Mouse (Mus musculus): ENCODE measurements around the gene Tgif1. TPM values are rescaled to one million over a fixed set of nuclear protein-coding genes. Genes with fewer than 3 reads are reported as not detected.

The Tgif1 gene
- polyA plus RNA-seq, 1 experiment, result 20.7 TPM

DNA sequence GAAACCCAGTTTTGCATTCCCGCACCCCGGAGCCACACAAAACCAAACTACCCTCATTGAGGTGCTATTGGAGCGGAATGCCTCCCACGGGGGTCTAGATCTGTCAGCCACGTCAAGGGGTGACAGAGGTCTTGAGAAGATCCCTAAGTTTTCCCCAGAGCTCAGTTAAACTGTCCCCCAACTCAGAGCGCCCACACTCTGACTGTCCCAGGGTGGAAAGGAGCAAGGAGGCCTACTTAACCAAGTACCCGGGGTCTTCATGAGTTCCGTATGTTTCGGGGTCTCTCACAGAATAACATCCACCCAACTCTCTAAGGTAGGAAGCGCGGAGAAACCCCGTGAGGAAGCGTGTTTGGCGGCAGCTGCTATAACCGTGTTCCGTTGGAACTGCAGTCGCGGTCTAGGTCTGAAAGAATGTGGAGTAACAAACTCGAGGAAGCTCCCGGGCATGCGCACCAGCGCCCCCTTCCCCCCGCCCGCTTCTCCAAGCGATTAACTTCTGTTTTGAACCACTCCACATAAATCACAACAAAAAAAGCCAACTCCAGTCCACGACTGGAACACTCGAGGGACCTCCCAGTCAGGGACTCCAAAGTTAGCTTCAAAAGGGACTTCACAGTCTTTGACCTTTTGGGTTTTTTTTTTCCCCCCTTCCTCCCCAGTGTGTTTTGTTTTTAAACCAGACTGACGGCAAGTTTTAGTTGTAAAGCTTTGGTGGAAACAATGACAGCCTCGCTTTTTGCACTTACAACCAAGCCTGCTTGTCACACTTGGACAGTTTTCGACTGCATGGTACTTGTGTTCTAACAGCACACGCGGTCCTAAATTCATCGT, 3.7 kb downstream of the Tgif1 start:
- TF ChIP-seq CTCF (conservative IDR thresholded peaks at IDR 0.05; ENCODE audit: insufficient read depth, insufficient read length, low read depth, low read length) (no peak), POLR2A (IDR thresholded peaks at IDR 0.05; ENCODE audit: low read depth, low read length) (peak; percentile 67)
- Histone ChIP-seq H3K27me3 (replicated peaks; ENCODE audit: control insufficient read depth, insufficient read depth, low read length) (no peaks in the 10 kb centered on the region), H3K4me3 (ENCODE audit: insufficient read depth, low read depth, low read length) (peak overlapping the region; percentile 92), H3K4me1 (ENCODE audit: control insufficient read depth, insufficient read depth, low read length) (peaks cover 24% of the 10 kb centered on the region), H3K27ac (ENCODE audit: insufficient read depth, low read depth, low read length) (peak overlapping the region; percentile 99), H3K36me3 (ENCODE audit: control insufficient read depth, insufficient read depth, low read length) (no peaks in the 10 kb centered on the region; the same call in 1 of the 2 replicates)
- DNase-seq, result peak; percentile 98
- WGBS, result under 1% methylated on average over 33 of the region's 33 CpGs

- Histone ChIP-seq H3K36me3 (ENCODE audit: control insufficient read depth, insufficient read depth, low read length) (no peaks in the 10 kb centered on the region; the same call in 1 of the 2 replicates), H3K27me3 (replicated peaks; ENCODE audit: control insufficient read depth, insufficient read depth, low read length) (no peaks in the 10 kb centered on the region), H3K4me1 (ENCODE audit: control insufficient read depth, insufficient read depth, low read length) (peaks cover 20% of the 10 kb centered on the region), H3K4me3 (ENCODE audit: insufficient read depth, low read depth, low read length) (peak overlapping the region; percentile 92), H3K27ac (ENCODE audit: insufficient read depth, low read depth, low read length) (peak overlapping the region; percentile 99)
- DNase-seq, result peak; percentile 63
- TF ChIP-seq POLR2A (IDR thresholded peaks at IDR 0.05; ENCODE audit: low read depth, low read length) (no peak), CTCF (conservative IDR thresholded peaks at IDR 0.05; ENCODE audit: insufficient read depth, insufficient read length, low read depth, low read length) (no peak)
- WGBS, result 3% methylated on average over 23 of the region's 23 CpGs
These were observed 4.6 kb downstream of the Tgif1 start for GRCm38 (mm10) chr17:70848511-70849398.

DNA sequence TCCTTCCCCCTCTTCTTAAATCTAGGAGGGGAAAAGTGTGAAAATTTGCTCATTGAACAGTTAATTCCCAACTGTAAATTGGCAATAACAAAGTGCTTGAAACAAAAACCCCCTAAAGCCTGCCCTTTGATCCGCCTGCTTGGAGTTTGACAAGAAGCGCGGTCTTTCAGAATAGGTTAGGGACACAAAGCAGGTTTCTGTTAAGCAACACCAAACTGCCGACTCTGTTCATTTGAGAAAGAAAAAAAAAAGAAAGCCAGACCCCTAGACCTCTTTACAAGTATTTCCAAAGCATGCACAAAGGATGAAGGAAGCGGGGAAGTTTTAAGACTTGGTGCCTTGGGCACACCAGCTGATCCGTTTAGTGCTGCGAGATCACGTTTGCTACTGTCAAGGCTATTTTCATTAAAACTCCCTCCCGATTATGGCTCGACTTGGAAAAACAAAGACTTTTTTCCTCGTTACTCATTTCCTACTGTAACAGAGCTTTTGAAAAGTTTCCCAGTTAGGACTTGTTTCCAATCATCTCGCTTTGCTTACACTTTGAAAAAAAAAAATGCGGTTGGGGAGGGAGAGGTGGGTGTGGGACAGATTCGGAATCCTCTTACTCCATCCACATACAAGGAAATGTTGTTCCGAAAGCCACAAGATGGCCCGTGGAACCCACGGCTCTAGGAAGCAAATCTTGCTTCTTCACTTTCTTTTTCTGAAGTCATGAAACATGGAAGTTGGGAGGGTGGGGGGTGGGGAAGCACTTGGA, 5.4 kb downstream of the Tgif1 start:
- Histone ChIP-seq H3K27ac (ENCODE audit: insufficient read depth, low read depth, low read length) (peak overlapping the region; percentile 99), H3K36me3 (ENCODE audit: control insufficient read depth, insufficient read depth, low read length) (no peaks in the 10 kb centered on the region; the same call in 1 of the 2 replicates), H3K27me3 (replicated peaks; ENCODE audit: control insufficient read depth, insufficient read depth, low read length) (no peaks in the 10 kb centered on the region), H3K4me1 (ENCODE audit: control insufficient read depth, insufficient read depth, low read length) (peaks cover 23% of the 10 kb centered on the region), H3K4me3 (ENCODE audit: insufficient read depth, low read depth, low read length) (peak overlapping the region; percentile 92)
- 1% methylated on average over 17 of the region's 17 CpGs for WGBS
- TF ChIP-seq POLR2A (IDR thresholded peaks at IDR 0.05; ENCODE audit: low read depth, low read length), result no peak
- no peak for TF ChIP-seq CTCF (conservative IDR thresholded peaks at IDR 0.05; ENCODE audit: insufficient read depth, insufficient read length, low read depth, low read length)
- peak; percentile 60 for DNase-seq

DNA sequence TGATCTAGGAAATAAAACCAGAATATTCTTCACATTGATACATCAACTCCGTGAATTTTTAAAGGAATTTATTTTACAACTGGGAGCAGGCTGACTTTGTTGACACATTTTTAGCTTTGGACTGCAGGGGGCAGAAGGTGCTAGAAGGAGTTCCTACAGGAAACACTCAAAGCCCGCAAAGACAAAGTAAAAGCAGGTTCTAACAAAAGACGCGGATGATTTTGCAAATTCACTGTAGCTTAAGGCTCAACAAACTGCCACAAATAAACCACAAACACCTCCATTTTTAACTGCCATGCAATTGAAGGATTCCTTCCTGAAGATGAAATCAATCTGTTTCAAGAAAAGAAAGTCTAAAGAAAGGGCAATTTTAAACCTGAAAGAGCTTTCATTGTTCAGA, 6.3 kb downstream of the Tgif1 start:
- DNase-seq, result peak; percentile 77
- no peak overlapping the region for H3K27ac ChIP-seq (ENCODE audit: insufficient read depth, low read depth, low read length)

DNA sequence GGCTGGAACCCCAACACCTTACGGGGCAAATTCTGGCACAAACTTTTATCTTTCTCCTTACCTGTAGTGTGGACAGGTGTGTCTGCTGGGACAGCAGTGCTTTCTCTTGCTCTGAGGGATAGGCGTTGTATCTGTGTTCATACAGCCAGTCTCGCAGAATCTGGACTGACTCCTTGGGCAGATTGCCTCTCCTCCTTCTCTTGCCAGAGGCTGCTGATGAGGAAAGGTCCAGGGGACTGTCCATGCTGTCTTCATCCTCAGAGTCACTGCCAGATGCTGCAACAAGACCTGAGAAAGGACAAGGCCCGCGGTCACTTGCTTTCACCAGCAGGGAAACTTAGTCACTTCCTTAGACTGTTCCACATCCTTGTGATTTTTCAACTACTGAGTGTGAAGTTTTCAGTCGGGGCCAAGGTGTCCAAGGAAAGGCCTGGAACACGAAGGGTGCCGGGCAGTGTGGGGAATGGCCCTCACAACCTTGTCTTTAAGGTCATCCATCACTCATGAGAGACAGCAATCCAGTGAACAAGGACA, 7.2 kb downstream of the Tgif1 start:
- peaks cover 23% of the 10 kb centered on the region for H3K4me1 ChIP-seq (ENCODE audit: control insufficient read depth, insufficient read depth, low read length)
- DNase-seq, result peak; percentile 24
- peak overlapping the region; percentile 29; the same call in 1 of the 2 replicates for H3K27ac ChIP-seq (ENCODE audit: insufficient read depth, low read depth, low read length)
- H3K36me3 ChIP-seq (ENCODE audit: control insufficient read depth, insufficient read depth, low read length), result no peaks in the 10 kb centered on the region; the same call in 1 of the 2 replicates
- H3K27me3 ChIP-seq (replicated peaks; ENCODE audit: control insufficient read depth, insufficient read depth, low read length), result no peaks in the 10 kb centered on the region
- no peak overlapping the region for H3K4me3 ChIP-seq (ENCODE audit: insufficient read depth, low read depth, low read length)
- 38% methylated on average over 8 of the region's 8 CpGs for WGBS
- TF ChIP-seq POLR2A (IDR thresholded peaks at IDR 0.05; ENCODE audit: low read depth, low read length), result no peak
- TF ChIP-seq CTCF (conservative IDR thresholded peaks at IDR 0.05; ENCODE audit: insufficient read depth, insufficient read length, low read depth, low read length), result no peak

More for the DNA sequence above, 6.3 kb downstream of the Tgif1 start:
- Histone ChIP-seq H3K4me3 (ENCODE audit: insufficient read depth, low read depth, low read length) (no peak overlapping the region), H3K36me3 (ENCODE audit: control insufficient read depth, insufficient read depth, low read length) (no peaks in the 10 kb centered on the region; the same call in 1 of the 2 replicates), H3K27me3 (replicated peaks; ENCODE audit: control insufficient read depth, insufficient read depth, low read length) (no peaks in the 10 kb centered on the region), H3K4me1 (ENCODE audit: control insufficient read depth, insufficient read depth, low read length) (peaks cover 23% of the 10 kb centered on the region)
- WGBS, result 2% methylated on average over 4 of the region's 4 CpGs
- TF ChIP-seq POLR2A (IDR thresholded peaks at IDR 0.05; ENCODE audit: low read depth, low read length) (no peak), CTCF (conservative IDR thresholded peaks at IDR 0.05; ENCODE audit: insufficient read depth, insufficient read length, low read depth, low read length) (peak; percentile 42)

DNA sequence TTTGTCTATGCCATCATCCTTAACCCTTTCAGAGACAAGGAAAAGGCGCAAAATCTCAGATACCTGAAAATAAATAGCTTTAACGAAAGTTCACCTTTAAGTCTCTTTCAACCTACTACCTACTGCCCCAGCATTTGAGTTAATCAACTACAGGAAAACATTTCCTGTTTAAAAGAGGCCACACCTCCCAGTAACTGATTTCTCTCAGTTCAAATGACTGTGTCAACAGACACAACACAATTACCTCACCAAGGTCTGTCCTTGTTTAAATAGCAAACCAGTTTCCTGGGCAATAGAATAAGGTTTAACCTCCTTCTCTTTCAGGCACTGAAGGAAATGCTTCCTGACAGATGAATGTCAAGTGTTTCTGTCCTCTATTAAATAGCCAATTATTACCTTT, 7.8 kb downstream of the Tgif1 start:
- peak; percentile 88 for DNase-seq
- no peak overlapping the region for H3K4me3 ChIP-seq (ENCODE audit: insufficient read depth, low read depth, low read length)
- no peak for TF ChIP-seq POLR2A (IDR thresholded peaks at IDR 0.05; ENCODE audit: low read depth, low read length)
- TF ChIP-seq CTCF (conservative IDR thresholded peaks at IDR 0.05; ENCODE audit: insufficient read depth, insufficient read length, low read depth, low read length), result no peak
- peaks cover 23% of the 10 kb centered on the region for H3K4me1 ChIP-seq (ENCODE audit: control insufficient read depth, insufficient read depth, low read length)
- H3K36me3 ChIP-seq (ENCODE audit: control insufficient read depth, insufficient read depth, low read length), result no peaks in the 10 kb centered on the region; the same call in 1 of the 2 replicates
- peak overlapping the region; percentile 88 for H3K27ac ChIP-seq (ENCODE audit: insufficient read depth, low read depth, low read length)
- H3K27me3 ChIP-seq (replicated peaks; ENCODE audit: control insufficient read depth, insufficient read depth, low read length), result no peaks in the 10 kb centered on the region
- WGBS, result 30% methylated on average over 2 of the region's 2 CpGs

All from kidney, adult 2 months (tissue).